Mouse (Mus musculus): ENCODE measurements around the gene Plcb1. TPM values are rescaled to one million over a fixed set of nuclear protein-coding genes. Genes with fewer than 3 reads are reported as not detected.

Gene Plcb1
- polyA plus RNA-seq, 1 experiment from 2014 or later = 30.1 TPM

DNA sequence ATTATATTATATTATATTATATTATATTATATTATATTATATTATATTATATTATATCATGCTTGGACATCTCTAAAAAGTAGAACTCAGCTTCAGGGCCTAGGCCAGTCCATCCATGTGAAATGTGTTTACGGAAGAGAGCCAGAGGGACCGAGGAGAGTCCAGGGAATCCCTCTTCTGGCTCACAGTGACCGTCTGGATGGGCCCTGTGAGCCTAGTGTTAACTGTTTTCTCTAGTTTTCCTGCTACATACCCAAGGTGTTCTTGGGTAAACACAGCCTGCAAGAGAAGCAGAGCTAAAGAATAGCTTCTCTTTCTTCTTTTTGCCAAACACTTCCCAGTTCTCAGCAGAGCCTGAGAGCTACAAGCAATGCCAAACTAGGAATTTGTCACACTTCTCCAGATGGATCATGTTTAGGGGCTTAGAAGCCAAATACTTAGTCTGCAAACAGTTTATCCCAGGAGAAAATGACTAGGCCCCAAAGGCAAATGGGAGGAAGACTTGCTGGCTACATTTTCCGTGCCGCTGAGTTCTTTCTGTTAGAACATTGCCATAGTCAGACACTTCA is 649.2 kb downstream of the Plcb1 start:
- H3K9ac ChIP-seq = no peak overlapping the region
- no peak for ATAC-seq (replicated peaks; ENCODE audit: low FRiP score)
- peaks cover 6% of the 10 kb centered on the region for H3K4me1 ChIP-seq
- no peak overlapping the region for H3K4me2 ChIP-seq
- WGBS = 69% methylated on average over 5 of the region's 5 CpGs
- H3K36me3 ChIP-seq = no peaks in the 10 kb centered on the region
- no peaks in the 10 kb centered on the region for H3K9me3 ChIP-seq (replicated peaks)
- no peak overlapping the region for H3K27ac ChIP-seq
- H3K27me3 ChIP-seq = no peaks in the 10 kb centered on the region
- no peak overlapping the region for H3K4me3 ChIP-seq (replicated peaks)

DNA sequence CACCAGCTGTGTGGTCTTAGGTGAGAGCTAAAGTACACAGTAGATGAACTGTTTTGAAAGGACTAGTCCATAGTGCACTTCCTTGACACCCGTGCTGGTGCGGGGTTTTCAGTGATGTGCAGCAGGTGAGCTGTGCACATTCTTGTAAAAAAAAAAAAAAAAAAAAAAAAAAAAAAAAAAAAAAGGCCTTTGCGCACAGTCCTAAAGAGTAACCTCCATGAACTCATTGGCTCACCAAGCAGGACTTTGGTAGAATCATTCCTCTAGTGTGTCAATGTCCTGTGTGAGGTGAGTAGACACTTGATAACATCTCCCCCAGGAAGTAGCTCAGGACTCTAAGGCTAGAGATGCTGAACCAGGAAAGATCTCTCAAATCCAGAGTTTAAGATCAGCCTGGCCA is 653.2 kb downstream of the Plcb1 start:
- WGBS = 82% methylated on average over 3 of the region's 3 CpGs
- no peaks in the 10 kb centered on the region for H3K36me3 ChIP-seq
- no peak overlapping the region for H3K9ac ChIP-seq
- H3K4me2 ChIP-seq = no peak overlapping the region
- H3K27me3 ChIP-seq = no peaks in the 10 kb centered on the region
- peaks cover 9% of the 10 kb centered on the region for H3K4me1 ChIP-seq
- H3K9me3 ChIP-seq (replicated peaks) = no peaks in the 10 kb centered on the region
- 0 out of 2 replicates have a peak, but pooled peaks have one; percentile 34 for ATAC-seq (replicated peaks; ENCODE audit: low FRiP score)
- no peak overlapping the region for H3K4me3 ChIP-seq (replicated peaks)
- no peak overlapping the region for H3K27ac ChIP-seq

DNA sequence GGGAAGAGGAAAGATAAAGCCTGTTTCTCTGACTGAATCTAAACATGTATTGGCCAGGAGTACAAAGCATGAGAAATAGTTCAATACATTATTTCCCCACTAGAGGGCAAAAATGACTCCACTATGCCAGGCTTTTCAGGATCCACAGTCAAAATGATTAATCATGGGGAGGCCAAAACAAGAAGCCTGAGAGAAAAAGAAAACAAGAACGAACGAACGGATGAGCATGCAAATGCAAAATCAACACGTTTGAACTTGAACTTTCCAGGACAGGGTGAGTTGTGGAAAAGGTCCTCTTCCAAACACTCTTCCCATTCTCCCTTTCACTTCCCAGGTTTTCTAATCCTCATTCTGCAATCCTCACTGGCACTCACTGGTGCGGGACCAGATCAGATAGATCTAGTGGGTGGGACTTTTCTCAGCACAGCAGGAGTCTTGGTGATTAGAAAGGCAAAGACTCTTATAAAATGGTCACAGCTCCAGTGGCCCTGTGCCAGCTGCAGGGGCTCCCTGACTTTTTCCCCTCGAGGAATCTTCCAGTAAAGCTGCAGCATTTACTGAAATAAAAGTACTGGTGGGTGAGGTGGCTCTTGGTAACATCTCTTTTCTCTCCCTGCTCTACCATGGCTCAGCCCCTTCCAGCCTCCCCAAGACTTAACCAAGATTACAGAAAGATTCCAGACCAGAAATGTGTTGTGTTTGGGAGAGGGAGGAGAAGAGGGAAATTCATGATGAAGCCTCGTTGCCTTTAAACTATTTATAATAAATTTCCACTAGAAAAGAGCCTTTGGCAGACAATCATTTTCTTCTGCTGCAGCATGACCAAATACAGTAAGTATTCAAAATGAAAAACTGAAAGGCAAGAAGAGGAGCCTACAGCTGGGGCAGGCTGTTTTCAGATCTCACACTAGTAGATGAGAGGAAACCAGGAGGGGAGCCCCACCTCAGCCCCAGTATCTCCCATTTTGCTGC is 654.0 kb downstream of the Plcb1 start:
- Histone ChIP-seq H3K9me3 (replicated peaks) (no peaks in the 10 kb centered on the region), H3K27me3 (no peaks in the 10 kb centered on the region), H3K36me3 (no peaks in the 10 kb centered on the region), H3K4me1 (peaks cover 9% of the 10 kb centered on the region), H3K9ac (no peak overlapping the region), H3K4me2 (peak overlapping the region; percentile 54), H3K27ac (peak overlapping the region; percentile 64), H3K4me3 (replicated peaks) (peak overlapping the region; percentile 24)
- peak; percentile 91 for ATAC-seq (replicated peaks; ENCODE audit: low FRiP score)
- WGBS = 8% methylated on average over 7 of the region's 7 CpGs

DNA sequence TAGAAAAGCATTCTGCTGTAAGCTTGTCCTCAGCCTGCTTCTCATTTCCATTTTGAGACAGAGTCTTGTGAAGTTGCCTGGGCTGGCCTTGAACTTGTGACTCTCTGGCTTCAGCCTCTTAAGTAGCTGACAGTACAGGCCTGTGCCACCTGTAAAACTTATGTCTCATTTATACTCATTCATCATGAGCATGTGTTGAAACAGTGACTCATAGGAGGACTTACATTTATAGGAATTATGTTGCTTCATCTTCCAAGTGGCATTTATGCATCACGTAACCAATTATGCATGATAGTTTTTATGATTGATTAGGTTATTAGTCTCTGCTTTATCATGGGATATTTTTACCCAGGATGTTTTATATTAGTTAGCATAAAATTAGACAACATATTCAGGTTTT is 667.7 kb downstream of the Plcb1 start:
- H3K4me1 ChIP-seq = no peaks in the 10 kb centered on the region
- no peak overlapping the region for H3K4me3 ChIP-seq (replicated peaks)
- ATAC-seq (replicated peaks; ENCODE audit: low FRiP score) = no peak
- H3K9ac ChIP-seq = no peak overlapping the region
- no peak overlapping the region for H3K27ac ChIP-seq
- H3K36me3 ChIP-seq = no peaks in the 10 kb centered on the region
- 91% methylated on average over 1 of the region's 1 CpGs for WGBS
- no peak overlapping the region for H3K4me2 ChIP-seq
- no peaks in the 10 kb centered on the region for H3K27me3 ChIP-seq
- no peaks in the 10 kb centered on the region for H3K9me3 ChIP-seq (replicated peaks)

DNA sequence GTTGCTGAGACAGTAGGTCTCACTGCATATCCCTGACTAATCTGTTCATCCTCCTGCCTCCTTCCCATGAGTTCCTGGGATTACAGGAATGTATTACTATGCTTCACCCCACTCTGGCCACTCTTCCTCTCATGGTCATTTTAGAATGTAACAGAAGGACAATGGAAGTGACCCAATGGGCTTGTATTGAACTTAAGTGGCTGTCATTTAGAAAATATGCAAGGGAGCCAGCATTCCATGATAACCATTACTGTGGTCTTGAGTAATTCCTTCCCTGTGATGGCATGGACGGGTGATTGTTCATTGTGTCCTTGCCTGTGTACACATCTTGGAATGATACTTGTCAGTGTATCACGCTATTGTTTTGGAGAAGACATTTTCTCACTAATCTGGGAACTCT is 668.1 kb downstream of the Plcb1 start:
- H3K9me3 ChIP-seq (replicated peaks) = no peaks in the 10 kb centered on the region
- ATAC-seq (replicated peaks; ENCODE audit: low FRiP score) = no peak
- 78% methylated on average over 2 of the region's 2 CpGs for WGBS
- H3K27me3 ChIP-seq = no peaks in the 10 kb centered on the region
- H3K4me3 ChIP-seq (replicated peaks) = no peak overlapping the region
- no peak overlapping the region for H3K9ac ChIP-seq
- no peak overlapping the region for H3K4me2 ChIP-seq
- no peak overlapping the region for H3K27ac ChIP-seq
- no peaks in the 10 kb centered on the region for H3K4me1 ChIP-seq
- H3K36me3 ChIP-seq = no peaks in the 10 kb centered on the region

DNA sequence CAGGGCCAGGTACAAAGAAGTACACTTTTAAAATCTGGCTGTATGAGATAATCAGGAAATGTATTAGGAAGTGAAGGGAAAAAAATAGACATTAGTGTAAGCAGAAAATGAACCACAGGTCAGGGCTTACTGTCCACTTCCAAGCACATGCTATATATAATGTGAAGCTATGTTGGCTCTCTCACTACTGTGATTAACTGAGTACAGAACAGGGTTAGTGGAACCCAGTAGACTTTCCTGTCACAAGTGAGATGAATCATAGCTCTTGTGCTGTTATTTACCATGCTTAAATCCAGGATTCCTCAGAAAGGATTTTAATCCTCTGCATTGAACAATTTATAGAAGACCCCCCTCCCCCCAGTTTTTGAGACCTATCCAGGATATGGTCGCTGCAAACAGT is 668.6 kb downstream of the Plcb1 start:
- H3K36me3 ChIP-seq = no peaks in the 10 kb centered on the region
- H3K9ac ChIP-seq = no peak overlapping the region
- H3K9me3 ChIP-seq (replicated peaks) = no peaks in the 10 kb centered on the region
- H3K27ac ChIP-seq = no peak overlapping the region
- ATAC-seq (replicated peaks; ENCODE audit: low FRiP score) = no peak; the same call in 1 of the 2 replicates
- WGBS = 28% methylated on average over 1 of the region's 1 CpGs
- no peaks in the 10 kb centered on the region for H3K4me1 ChIP-seq
- no peak overlapping the region for H3K4me3 ChIP-seq (replicated peaks)
- no peaks in the 10 kb centered on the region for H3K27me3 ChIP-seq
- H3K4me2 ChIP-seq = no peak overlapping the region

DNA sequence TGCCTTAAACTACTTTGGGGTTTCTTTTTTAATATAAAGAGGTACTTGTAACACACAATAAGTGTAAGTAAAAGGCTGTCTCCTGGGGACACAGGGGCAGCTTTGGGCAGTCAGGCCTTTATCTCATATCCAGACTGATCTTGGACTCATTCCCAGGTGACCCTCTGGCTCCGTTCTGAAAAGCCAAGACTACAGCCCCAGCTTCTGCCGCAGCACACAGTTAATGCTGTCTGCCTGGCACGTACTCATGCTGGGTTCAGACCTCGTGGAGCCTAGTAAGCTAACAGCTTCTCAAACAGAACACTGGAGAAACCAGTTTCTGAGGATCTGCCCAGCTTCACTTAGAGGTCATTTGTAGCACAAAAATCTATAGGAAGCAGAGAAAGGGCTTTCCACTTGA is 682.0 kb downstream of the Plcb1 start:
- WGBS = 65% methylated on average over 4 of the region's 4 CpGs
- Histone ChIP-seq H3K27me3 (no peaks in the 10 kb centered on the region), H3K4me3 (replicated peaks) (no peak overlapping the region), H3K9ac (no peak overlapping the region), H3K36me3 (no peaks in the 10 kb centered on the region), H3K4me2 (no peak overlapping the region), H3K9me3 (replicated peaks) (no peaks in the 10 kb centered on the region), H3K27ac (no peak overlapping the region), H3K4me1 (no peaks in the 10 kb centered on the region)
- ATAC-seq (replicated peaks; ENCODE audit: low FRiP score) = no peak

DNA sequence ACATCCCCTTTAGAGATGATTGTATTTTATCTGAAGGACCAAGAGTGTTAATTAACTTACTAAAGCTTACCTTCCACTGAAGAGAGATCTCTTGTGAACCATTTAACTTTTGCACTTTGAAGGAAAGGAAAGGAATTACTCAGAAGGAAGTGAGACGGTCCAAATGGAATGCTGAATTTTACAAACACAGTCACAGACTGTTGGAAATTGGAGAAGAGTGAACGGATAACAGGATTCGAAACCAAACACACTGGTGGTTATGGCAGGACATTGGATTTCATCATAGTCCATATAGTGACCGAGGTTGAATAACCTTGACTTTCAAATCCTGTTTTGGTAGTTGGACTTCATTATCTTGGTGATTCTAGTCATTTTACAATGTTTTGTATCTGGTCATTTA is 688.2 kb downstream of the Plcb1 start:
- no peak overlapping the region for H3K4me2 ChIP-seq
- no peak overlapping the region for H3K4me3 ChIP-seq (replicated peaks)
- H3K36me3 ChIP-seq = no peaks in the 10 kb centered on the region
- ATAC-seq (replicated peaks; ENCODE audit: low FRiP score) = no peak
- no peaks in the 10 kb centered on the region for H3K9me3 ChIP-seq (replicated peaks)
- no peaks in the 10 kb centered on the region for H3K27me3 ChIP-seq
- H3K9ac ChIP-seq = no peak overlapping the region
- WGBS = 69% methylated on average over 4 of the region's 4 CpGs
- no peak overlapping the region for H3K27ac ChIP-seq
- H3K4me1 ChIP-seq = no peaks in the 10 kb centered on the region

DNA sequence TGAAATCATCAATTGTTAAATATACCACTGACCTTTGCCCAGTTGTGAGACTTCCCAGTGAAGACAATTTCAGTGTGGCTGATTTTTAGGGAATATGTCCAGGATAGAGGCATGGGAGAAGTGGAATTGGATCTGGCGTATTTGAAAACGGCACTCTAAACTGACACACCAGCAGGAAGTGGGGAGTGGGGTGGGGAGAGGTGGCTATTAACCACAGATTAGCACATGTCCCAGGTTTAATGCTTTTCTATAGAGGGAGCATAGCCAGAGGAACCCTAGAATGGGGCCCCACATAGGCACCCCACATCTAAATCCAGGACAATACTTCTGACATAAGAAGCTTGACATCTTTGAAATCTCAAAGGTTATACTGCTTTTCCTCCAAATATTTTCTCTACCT is 699.4 kb downstream of the Plcb1 start:
- Histone ChIP-seq H3K9ac (no peak overlapping the region), H3K4me1 (no peaks in the 10 kb centered on the region), H3K9me3 (replicated peaks) (no peaks in the 10 kb centered on the region), H3K27ac (no peak overlapping the region), H3K36me3 (no peaks in the 10 kb centered on the region), H3K4me3 (replicated peaks) (no peak overlapping the region), H3K27me3 (no peaks in the 10 kb centered on the region), H3K4me2 (no peak overlapping the region)
- ATAC-seq (replicated peaks; ENCODE audit: low FRiP score) = no peak
- WGBS = 57% methylated on average over 2 of the region's 2 CpGs

DNA sequence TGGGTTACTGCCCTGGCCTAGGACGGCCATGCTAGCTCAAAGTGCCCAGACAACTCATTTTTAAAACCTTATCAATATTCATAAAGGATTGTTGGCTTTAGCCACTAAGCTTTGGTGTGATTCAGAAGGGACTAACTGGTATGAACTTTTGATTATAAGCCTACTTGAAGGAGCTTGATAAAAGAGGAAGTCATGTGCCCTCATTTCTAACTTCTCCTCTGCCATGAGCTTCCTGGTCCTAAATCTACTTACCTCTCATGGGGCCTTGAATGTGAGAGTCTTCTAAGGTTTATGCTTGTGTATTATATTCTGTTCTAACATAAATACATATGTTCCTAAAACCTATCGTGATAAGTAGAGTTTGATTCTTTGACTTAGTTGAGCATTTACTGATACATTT is 702.4 kb downstream of the Plcb1 start:
- ATAC-seq (replicated peaks; ENCODE audit: low FRiP score) = no peak
- Histone ChIP-seq H3K27me3 (no peaks in the 10 kb centered on the region), H3K4me2 (no peak overlapping the region), H3K36me3 (no peaks in the 10 kb centered on the region), H3K9me3 (replicated peaks) (no peaks in the 10 kb centered on the region), H3K4me1 (no peaks in the 10 kb centered on the region), H3K9ac (no peak overlapping the region), H3K27ac (no peak overlapping the region), H3K4me3 (replicated peaks) (no peak overlapping the region)
- WGBS = 91% methylated on average over 2 of the region's 2 CpGs

DNA sequence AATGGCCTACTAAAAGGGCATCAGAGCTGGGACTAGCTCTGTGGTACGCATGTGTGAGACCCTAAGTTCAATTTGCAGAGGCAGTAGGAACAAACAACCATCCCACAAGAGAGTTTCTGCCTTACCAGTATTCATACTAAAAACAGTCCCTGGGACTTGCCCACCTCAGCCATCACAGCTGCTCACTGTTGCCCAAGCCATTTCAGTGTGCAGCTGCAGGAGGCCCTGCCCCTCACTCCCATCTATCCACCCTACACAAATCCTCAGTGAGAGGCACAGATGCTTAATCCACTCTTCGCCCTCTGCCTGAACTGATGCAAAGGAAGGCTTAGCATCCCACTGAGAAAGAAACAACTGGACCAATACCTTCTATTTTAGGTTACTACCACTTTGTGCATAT is 703.3 kb downstream of the Plcb1 start:
- Histone ChIP-seq H3K4me3 (replicated peaks) (no peak overlapping the region), H3K27me3 (no peaks in the 10 kb centered on the region), H3K27ac (no peak overlapping the region), H3K9me3 (replicated peaks) (no peaks in the 10 kb centered on the region), H3K9ac (no peak overlapping the region), H3K4me1 (no peaks in the 10 kb centered on the region), H3K36me3 (no peaks in the 10 kb centered on the region), H3K4me2 (no peak overlapping the region)
- WGBS = 89% methylated on average over 2 of the region's 2 CpGs
- no peak for ATAC-seq (replicated peaks; ENCODE audit: low FRiP score)

DNA sequence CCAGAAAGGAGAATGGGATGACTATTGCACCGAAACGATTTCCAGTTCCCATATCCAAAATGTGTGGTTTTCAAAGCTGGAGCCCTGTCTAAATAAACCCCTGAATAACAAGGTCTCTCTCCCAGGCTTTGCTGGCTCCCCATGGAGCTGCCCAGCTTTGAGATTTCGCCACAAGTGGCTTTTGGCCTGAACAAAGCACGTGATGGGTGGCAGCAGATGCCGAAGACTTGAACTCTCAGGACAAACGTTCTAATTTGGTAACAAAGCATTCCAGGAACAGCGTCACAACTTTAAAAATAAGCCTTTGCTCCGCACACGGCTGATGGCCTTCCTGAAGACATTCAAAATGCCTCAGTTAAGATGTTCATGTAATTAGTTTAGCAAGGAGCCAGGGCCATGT is 706.9 kb downstream of the Plcb1 start:
- Histone ChIP-seq H3K4me1 (no peaks in the 10 kb centered on the region), H3K9me3 (replicated peaks) (no peaks in the 10 kb centered on the region), H3K4me2 (no peak overlapping the region), H3K36me3 (no peaks in the 10 kb centered on the region), H3K27me3 (no peaks in the 10 kb centered on the region), H3K27ac (no peak overlapping the region), H3K9ac (no peak overlapping the region), H3K4me3 (replicated peaks) (no peak overlapping the region)
- ATAC-seq (replicated peaks; ENCODE audit: low FRiP score) = no peak
- WGBS = 79% methylated on average over 9 of the region's 9 CpGs

Measured in kidney, embryonic 15.5 days (tissue).